Mouse (Mus musculus): ENCODE measurements at regions not wholly inside any gene's neighbourhood (a gene's known extent, or its start where the extent isn't known, plus 50 kb on each side); places are given as distances from the start of the nearest gene placed in this dataset.

GRCm38 (mm10) chr12:13825899-13826298, 326.0 kb downstream of the Fam84a start:
- no peak for DNase-seq (ENCODE audit: low read depth)

GRCm38 (mm10) chr12:13815500-13815899, 336.4 kb downstream of the Fam84a start:
- DNase-seq (ENCODE audit: low read depth), result no peak

GRCm38 (mm10) chr12:13810155-13810515, 341.7 kb downstream of the Fam84a start:
- no peak for DNase-seq (ENCODE audit: low read depth)

- DNase-seq (ENCODE audit: low read depth), result no peak
These were observed 342.3 kb downstream of the Fam84a start for GRCm38 (mm10) chr12:13809291-13810154.

GRCm38 (mm10) chr12:13779752-13780151, 372.1 kb downstream of the Fam84a start:
- no peak for DNase-seq (ENCODE audit: low read depth)

- no peak for DNase-seq (ENCODE audit: low read depth)
These were observed 375.2 kb downstream of the Fam84a start for GRCm38 (mm10) chr12:13776687-13777086.

- DNase-seq (ENCODE audit: low read depth), result no peak
These were observed 382.2 kb downstream of the Fam84a start for GRCm38 (mm10) chr12:13769696-13770095.

- no peak for DNase-seq (ENCODE audit: low read depth)
These were observed 382.7 kb downstream of the Fam84a start for GRCm38 (mm10) chr12:13769156-13769555.

GRCm38 (mm10) chr12:13766486-13766885, 385.4 kb downstream of the Fam84a start:
- DNase-seq (ENCODE audit: low read depth), result no peak

- DNase-seq (ENCODE audit: low read depth), result no peak
These were observed 398.0 kb downstream of the Fam84a start for GRCm38 (mm10) chr12:13753878-13754277.

- no peak for DNase-seq (ENCODE audit: low read depth)
These were observed 407.4 kb downstream of the Fam84a start for GRCm38 (mm10) chr12:13744323-13744931.

GRCm38 (mm10) chr12:13729901-13730637, 421.8 kb downstream of the Fam84a start:
- no peak for DNase-seq (ENCODE audit: low read depth)

- DNase-seq (ENCODE audit: low read depth), result no peak
These were observed 422.9 kb downstream of the Fam84a start for GRCm38 (mm10) chr12:13728986-13729385.

- DNase-seq (ENCODE audit: low read depth), result no peak
These were observed 427.3 kb downstream of the Fam84a start for GRCm38 (mm10) chr12:13724511-13724910.

GRCm38 (mm10) chr12:13709806-13710205, 440.9 kb downstream of the Nbas start:
- DNase-seq (ENCODE audit: low read depth), result no peak

GRCm38 (mm10) chr12:13707747-13708146, 438.8 kb downstream of the Nbas start:
- no peak for DNase-seq (ENCODE audit: low read depth)

GRCm38 (mm10) chr12:13706510-13706909, 437.6 kb downstream of the Nbas start:
- DNase-seq (ENCODE audit: low read depth), result no peak

- no peak for DNase-seq (ENCODE audit: low read depth)
These were observed 434.7 kb downstream of the Nbas start for GRCm38 (mm10) chr12:13703604-13704003.

GRCm38 (mm10) chr12:13699858-13700257, 430.9 kb downstream of the Nbas start:
- DNase-seq (ENCODE audit: low read depth), result no peak

GRCm38 (mm10) chr12:13698834-13699233, 429.9 kb downstream of the Nbas start:
- no peak for DNase-seq (ENCODE audit: low read depth)

- DNase-seq (ENCODE audit: low read depth), result no peak
These were observed 422.6 kb downstream of the Nbas start for GRCm38 (mm10) chr12:13691394-13692165.

- no peak for DNase-seq (ENCODE audit: low read depth)
These were observed 408.3 kb downstream of the Nbas start for GRCm38 (mm10) chr12:13677266-13677665.
